Mouse (Mus musculus) heart, embryonic 16.5 days (tissue): Measurements from ENCODE around the gene Chst11. TPM values are rescaled to one million over a fixed set of nuclear protein-coding genes. Genes with fewer than 3 reads are reported as not detected.
"Not testable (repeated sequence)": the region's sequence is repeated elsewhere in the genome, so short reads cannot be mapped to it uniquely, and the experiment has no call there.

Source experiments
- ATAC-seq: fragments of 200-750 bp; cut with Nextera tagmentation; replicated peaks from 2 replicates; pipeline ENCODE4 v1.8.0; 2017; ENCODE audit warnings: moderate number of reproducible peaks; ENCODE audit not compliant: insufficient read depth, low FRiP score; ENCODE audit errors: extremely low read depth
- H3K27ac ChIP-seq: fragments of 300-500 bp; sonication (generic); 2 replicates; pipeline ENCODE4 v1.5.1; 2014; ENCODE audit warnings: mild to moderate bottlenecking, low read length, control low read depth, moderate library complexity
- H3K27me3 ChIP-seq: fragments of 300-500 bp; sonication (generic); 2 replicates; pipeline ENCODE4 v1.6.1; 2014; ENCODE audit warnings: low read length, mixed read lengths; ENCODE audit not compliant: control insufficient read depth, insufficient read depth
- H3K36me3 ChIP-seq: fragments of 300-500 bp; sonication (generic); 2 replicates; pipeline ENCODE4 v1.6.1; 2014; ENCODE audit not compliant: control insufficient read depth, insufficient read depth
- H3K4me1 ChIP-seq: fragments of 300-500 bp; sonication (generic); 2 replicates; pipeline ENCODE4 v1.6.1; 2014; ENCODE audit warnings: low read length, mixed read lengths; ENCODE audit not compliant: control insufficient read depth, insufficient read depth
- H3K4me2 ChIP-seq: fragments of 300-500 bp; sonication (generic); 2 replicates; pipeline ENCODE4 v1.6.1; 2014; ENCODE audit warnings: low read depth, mild to moderate bottlenecking, control low read depth, low read length
- H3K4me3 ChIP-seq: fragments of 300-500 bp; sonication (generic); 2 replicates; pipeline ENCODE4 v1.5.1; 2014; ENCODE audit warnings: mild to moderate bottlenecking, control low read depth, low read length
- H3K9ac ChIP-seq: fragments of 300-500 bp; sonication (generic); 2 replicates; pipeline ENCODE4 v1.6.1; 2014; ENCODE audit warnings: low read length, control low read depth
- H3K9me3 ChIP-seq: fragments of 300-500 bp; sonication (generic); replicated peaks from 2 replicates; pipeline ENCODE4 v1.6.1; 2016; ENCODE audit warnings: low read length; ENCODE audit not compliant: control insufficient read depth
- WGBS: fragments of 180-500 bp; shearing (Covaris S2); extraction: QIAGEN DNeasy Blood & Tissue Kit; methylation state at CpG from one replicate; pipeline ENCODE4 v1.1.7; 2014; 5-methylcytosine and 5-hydroxymethylcytosine counted together
- polyA plus RNA-seq: library from polyadenylated mRNA; unstranded; fragments of >200 nt; fragmentation: Nextera tagmentation; extraction: Ambion mirVana; gene quantifications from 2 replicates; pipeline ENCODE4 v1.2.1, GENCODE M21; 2015

The Chst11 gene
- polyA plus RNA-seq, 1 experiment from 2014 or later: 2.6 TPM

DNA sequence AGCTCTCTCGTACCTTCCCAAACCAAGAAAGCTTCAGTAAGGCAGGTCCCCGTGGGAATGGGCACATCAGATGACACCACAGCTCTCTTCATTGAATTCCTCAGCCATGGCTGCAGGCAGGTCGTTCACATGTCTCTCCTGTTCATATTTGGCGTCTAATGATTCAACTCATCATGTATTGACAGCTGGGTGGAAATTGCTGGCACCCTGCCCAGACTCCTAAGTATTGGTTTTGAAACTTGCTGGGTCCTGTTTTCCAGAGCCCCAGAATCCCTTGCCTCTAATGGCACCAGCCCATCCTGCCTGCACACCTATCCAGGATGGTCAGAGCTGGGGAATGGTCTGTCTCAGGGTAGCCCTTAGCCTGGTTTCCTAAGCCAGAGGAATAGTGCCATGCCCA is 127.0 kb downstream of the Chst11 start:
- H3K36me3 ChIP-seq: no peaks in the 10 kb centered on the region

DNA sequence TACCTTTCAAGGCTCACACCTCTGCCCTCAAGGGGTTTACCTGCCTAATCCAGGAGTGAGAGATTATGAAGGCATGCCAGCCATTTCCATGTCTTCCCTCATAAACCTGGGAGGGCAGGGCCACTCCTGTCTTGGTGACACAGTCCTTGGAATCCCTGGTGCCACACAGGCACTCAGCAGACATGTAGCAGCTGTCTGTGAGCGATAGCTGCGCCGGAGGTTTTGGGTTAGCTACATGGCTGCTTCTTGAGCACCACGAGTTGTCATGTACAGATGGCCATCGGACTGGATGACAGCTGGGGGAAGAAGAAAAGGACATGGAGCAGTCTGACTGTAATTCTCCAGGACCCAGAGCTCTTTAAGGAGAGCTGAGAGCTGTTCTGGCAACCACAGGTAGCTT is 129.3 kb downstream of the Chst11 start:
- H3K4me3 ChIP-seq: no peak overlapping the region
- H3K9me3 ChIP-seq: no peaks in the 10 kb centered on the region
- H3K9ac ChIP-seq: no peak overlapping the region
- no peak for ATAC-seq
- H3K27me3 ChIP-seq: no peaks in the 10 kb centered on the region
- no peak overlapping the region for H3K27ac ChIP-seq
- H3K4me2 ChIP-seq: no peak overlapping the region
- 84% methylated on average over 5 of the region's 5 CpGs for WGBS
- no peaks in the 10 kb centered on the region for H3K36me3 ChIP-seq
- peaks cover 44% of the 10 kb centered on the region for H3K4me1 ChIP-seq

More for the DNA sequence above, 127.0 kb downstream of the Chst11 start:
- H3K9ac ChIP-seq: no peak overlapping the region
- H3K4me2 ChIP-seq: no peak overlapping the region
- no peaks in the 10 kb centered on the region for H3K9me3 ChIP-seq
- peaks cover 34% of the 10 kb centered on the region for H3K4me1 ChIP-seq
- H3K4me3 ChIP-seq: no peak overlapping the region
- no peak for ATAC-seq
- H3K27ac ChIP-seq: no peak overlapping the region
- no peaks in the 10 kb centered on the region for H3K27me3 ChIP-seq
- 70% methylated on average over 4 of the region's 4 CpGs for WGBS

DNA sequence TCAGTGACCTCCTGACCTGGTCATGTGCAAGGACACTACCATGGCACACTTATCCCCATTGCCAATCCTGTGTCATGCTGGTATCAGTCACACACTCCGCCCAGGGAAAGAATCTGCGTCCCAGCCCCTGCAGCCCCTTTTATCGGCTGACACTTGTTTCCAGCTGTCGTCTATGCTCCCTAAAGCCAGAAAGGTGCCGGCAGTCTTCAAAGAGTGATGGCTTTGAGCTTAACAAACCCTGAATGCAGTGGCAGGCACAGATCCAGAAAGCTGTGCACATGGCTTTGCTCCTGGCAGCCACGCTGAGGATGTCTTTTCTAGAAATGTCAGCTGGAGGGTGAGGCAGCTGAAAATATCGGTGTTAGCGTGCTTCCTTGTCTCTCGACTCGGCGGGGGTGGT is 131.6 kb downstream of the Chst11 start:
- no peaks in the 10 kb centered on the region for H3K27me3 ChIP-seq
- no peak overlapping the region for H3K4me3 ChIP-seq
- H3K9ac ChIP-seq: no peak overlapping the region
- ATAC-seq: peak; percentile 58
- H3K9me3 ChIP-seq: 0 out of 2 replicates have a peak, but pooled peaks cover 3% of the 10 kb centered on the region
- peaks cover 45% of the 10 kb centered on the region for H3K4me1 ChIP-seq
- no peaks in the 10 kb centered on the region for H3K36me3 ChIP-seq
- peak overlapping the region; percentile 49 for H3K27ac ChIP-seq
- peak overlapping the region; percentile 23; the same call in 1 of the 2 replicates for H3K4me2 ChIP-seq
- WGBS: 28% methylated on average over 11 of the region's 11 CpGs

DNA sequence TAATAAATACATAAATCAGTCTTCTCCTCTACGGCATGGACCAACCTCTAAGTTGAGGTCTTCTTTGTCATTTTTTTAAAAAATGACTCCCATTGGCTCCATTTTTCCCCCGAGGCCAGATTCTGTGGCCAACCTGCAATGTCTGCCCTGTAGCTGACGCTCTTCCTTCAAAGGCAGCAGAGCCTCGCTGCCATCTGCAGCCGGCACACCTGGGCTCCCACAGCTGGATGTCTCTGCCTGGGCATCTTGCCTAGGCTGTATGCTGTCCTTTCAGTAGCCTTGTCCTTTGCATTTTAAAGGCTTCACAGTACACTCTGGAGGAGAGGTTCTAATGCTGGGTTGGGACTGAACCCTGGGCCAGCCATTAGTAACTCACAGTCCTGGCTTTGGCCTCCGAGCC is 132.6 kb downstream of the Chst11 start:
- WGBS: 83% methylated on average over 6 of the region's 6 CpGs
- Histone ChIP-seq H3K27ac (no peak overlapping the region), H3K4me2 (no peak overlapping the region), H3K4me3 (no peak overlapping the region), H3K27me3 (no peaks in the 10 kb centered on the region), H3K9ac (no peak overlapping the region), H3K4me1 (peaks cover 42% of the 10 kb centered on the region), H3K9me3 (0 out of 2 replicates have a peak, but pooled peaks cover 3% of the 10 kb centered on the region), H3K36me3 (no peaks in the 10 kb centered on the region)
- ATAC-seq: no peak

DNA sequence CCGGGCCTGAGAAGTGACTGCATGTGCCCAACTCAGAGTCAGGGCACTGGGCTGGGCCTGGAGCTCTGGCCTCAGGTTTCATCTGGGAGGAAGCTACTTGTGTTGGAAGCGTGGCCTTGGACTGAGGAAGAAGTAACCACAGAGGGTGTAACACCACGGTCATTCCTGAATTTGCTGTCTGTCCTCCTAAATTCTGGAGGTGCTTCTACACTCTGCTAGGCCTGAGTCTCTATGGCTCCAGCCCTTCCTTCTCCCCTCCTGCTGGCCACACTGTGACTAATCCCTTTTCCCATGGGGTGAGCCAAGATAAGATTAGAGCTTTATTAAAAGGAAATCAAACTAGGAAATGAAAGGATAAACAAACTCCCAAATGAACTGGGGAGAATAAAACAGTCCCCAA is 133.3 kb downstream of the Chst11 start:
- Histone ChIP-seq H3K9me3 (0 out of 2 replicates have a peak, but pooled peaks cover 3% of the 10 kb centered on the region), H3K4me1 (peaks cover 40% of the 10 kb centered on the region), H3K27me3 (no peaks in the 10 kb centered on the region), H3K4me2 (no peak overlapping the region), H3K27ac (no peak overlapping the region), H3K4me3 (no peak overlapping the region), H3K36me3 (no peaks in the 10 kb centered on the region), H3K9ac (no peak overlapping the region)
- no peak for ATAC-seq
- WGBS: 54% methylated on average over 3 of the region's 3 CpGs

DNA sequence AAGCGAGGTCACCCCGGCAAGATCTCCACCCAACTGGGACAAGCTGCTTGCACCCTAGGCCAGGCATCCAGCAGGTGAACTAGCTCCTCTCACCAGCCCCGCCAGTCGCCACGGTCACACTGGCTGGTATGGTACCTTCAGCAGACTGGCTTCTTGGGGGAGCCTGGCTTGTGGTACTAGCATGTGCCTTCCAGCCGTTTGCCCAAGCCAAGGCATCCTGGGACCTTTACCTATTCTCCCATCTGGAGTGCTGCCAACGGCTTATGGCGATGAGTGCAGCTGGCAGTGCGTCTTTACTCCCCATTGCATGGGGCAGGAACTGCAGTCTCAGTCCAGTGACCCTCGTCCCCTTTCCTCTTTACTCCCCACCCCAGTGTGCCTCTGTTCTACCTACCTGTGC is 133.7 kb downstream of the Chst11 start:
- 45% methylated on average over 10 of the region's 10 CpGs for WGBS
- H3K4me2 ChIP-seq: no peak overlapping the region
- H3K27ac ChIP-seq: no peak overlapping the region
- H3K36me3 ChIP-seq: no peaks in the 10 kb centered on the region
- 0 out of 2 replicates have a peak, but pooled peaks cover 3% of the 10 kb centered on the region for H3K9me3 ChIP-seq
- H3K27me3 ChIP-seq: no peaks in the 10 kb centered on the region
- H3K4me3 ChIP-seq: no peak overlapping the region
- peaks cover 40% of the 10 kb centered on the region for H3K4me1 ChIP-seq
- 0 out of 2 replicates have a peak, but pooled peaks have one; percentile 13 for ATAC-seq
- no peak overlapping the region for H3K9ac ChIP-seq

DNA sequence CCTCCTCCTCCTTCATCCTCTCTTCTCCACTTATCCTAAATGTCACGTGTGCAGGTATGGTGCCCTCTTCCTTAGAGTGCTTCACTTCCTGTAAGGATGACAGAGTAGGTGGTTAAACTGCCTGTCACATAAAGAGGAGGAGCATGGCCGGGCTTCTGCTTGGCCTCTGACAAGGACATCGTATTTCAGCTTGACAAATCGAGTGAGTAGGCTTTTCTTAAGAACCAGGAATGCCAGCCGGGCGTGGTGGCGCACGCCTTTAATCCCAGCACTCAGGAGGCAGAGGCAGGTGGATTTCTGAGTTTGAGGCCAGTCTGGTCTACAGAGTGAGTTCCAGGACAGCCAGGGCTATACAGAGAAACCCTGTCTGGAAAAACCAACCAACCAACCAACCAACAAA is 134.2 kb downstream of the Chst11 start:
- peaks cover 40% of the 10 kb centered on the region for H3K4me1 ChIP-seq
- H3K4me2 ChIP-seq, H3K27ac ChIP-seq, H3K36me3 ChIP-seq, ATAC-seq, H3K27me3 ChIP-seq, H3K9ac ChIP-seq, H3K4me3 ChIP-seq, H3K9me3 ChIP-seq: not testable (repeated sequence)
- 80% methylated on average over 8 of the region's 8 CpGs for WGBS

DNA sequence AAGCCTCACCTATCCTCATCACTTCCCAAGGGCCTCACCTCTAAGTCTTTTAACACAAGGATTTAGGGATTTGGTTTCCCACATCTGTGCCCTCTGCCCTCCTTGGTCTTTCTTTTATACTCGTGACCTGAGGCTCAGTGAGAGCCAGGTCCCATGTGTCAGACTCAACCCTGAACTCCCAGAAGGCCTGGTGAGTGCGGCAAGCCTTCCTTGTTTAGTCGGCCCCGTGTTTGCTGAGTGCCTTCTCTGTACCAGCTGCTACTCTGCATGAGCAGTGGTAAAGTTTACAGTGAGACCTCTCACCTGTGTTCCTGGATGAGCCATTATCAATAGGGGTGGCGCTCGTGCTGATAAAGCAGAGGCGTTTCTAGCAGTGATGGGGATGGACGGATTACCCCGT is 134.6 kb downstream of the Chst11 start:
- 58% methylated on average over 9 of the region's 9 CpGs for WGBS
- no peak for ATAC-seq
- Histone ChIP-seq H3K4me3 (no peak overlapping the region), H3K4me2 (no peak overlapping the region), H3K36me3 (no peaks in the 10 kb centered on the region), H3K27me3 (no peaks in the 10 kb centered on the region), H3K27ac (no peak overlapping the region), H3K9ac (no peak overlapping the region), H3K9me3 (0 out of 2 replicates have a peak, but pooled peaks cover 3% of the 10 kb centered on the region), H3K4me1 (peaks cover 40% of the 10 kb centered on the region)

DNA sequence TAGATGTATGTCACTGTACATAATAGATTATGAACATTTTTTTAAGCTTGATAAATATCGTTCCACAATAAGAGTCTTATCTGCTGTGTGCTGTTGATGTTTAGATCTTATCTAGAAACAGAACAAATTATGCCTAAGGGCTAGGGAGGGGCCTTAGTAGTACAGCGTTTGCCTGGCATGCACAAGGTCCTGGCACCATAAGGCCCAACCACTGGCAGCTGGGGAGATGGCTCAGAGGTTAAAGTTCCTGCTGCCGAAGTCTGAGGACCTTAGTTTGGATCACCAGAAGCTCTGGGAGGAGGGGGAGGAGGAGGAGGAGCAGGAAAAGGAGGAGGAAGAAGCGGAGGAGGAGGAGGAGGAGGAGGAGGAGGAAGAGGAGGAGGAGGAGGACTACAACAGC is 135.6 kb downstream of the Chst11 start:
- H3K4me3 ChIP-seq: no peak overlapping the region
- H3K27ac ChIP-seq: no peak overlapping the region
- H3K27me3 ChIP-seq: no peaks in the 10 kb centered on the region
- no peak overlapping the region for H3K9ac ChIP-seq
- 0 out of 2 replicates have a peak, but pooled peaks cover 3% of the 10 kb centered on the region for H3K9me3 ChIP-seq
- ATAC-seq: no peak
- no peaks in the 10 kb centered on the region for H3K36me3 ChIP-seq
- H3K4me2 ChIP-seq: no peak overlapping the region
- WGBS: 59% methylated on average over 3 of the region's 4 CpGs
- peaks cover 37% of the 10 kb centered on the region for H3K4me1 ChIP-seq
